Mouse (Mus musculus): Measurements from ENCODE around the gene Josd2. TPM values are rescaled to one million over a fixed set of nuclear protein-coding genes. Genes with fewer than 3 reads are reported as not detected.

The Josd2 gene
- polyA plus RNA-seq, 2 experiments = 81.5 to 167 TPM

DNA sequence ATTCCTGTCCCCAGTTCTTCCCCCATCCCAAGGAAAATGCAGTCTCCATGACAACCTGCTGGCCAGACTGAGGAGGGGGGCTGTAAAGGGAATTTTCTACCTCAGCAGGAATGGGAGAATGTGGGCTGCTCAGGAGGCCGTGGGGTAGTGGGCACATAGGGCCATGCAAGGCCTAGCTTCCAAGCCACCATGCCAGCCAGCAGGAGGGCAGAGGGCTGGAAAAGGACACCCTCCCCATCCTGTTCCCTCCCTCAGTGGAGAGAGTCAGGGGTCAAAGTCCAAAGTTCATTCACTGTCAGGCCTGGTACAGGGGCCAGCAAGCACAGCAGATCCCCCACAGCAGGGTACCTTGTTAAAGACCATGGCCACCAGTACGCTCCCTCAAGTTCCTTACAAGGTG, 2.7 kb upstream of the Josd2 start, which contains the start of gene Aspdh:
Aspdh (plus strand) TSS at position 281 of the 400 bp plus-strand sequence.
- TF ChIP-seq POLR2A (IDR thresholded peaks at IDR 0.05; ENCODE audit: borderline replicate concordance, extremely low read depth, insufficient read depth, insufficient read length) = no peak
- peaks cover 2% of the 10 kb centered on the region; the same call in 1 of the 2 replicates for H3K4me1 ChIP-seq (ENCODE audit: control insufficient read depth, insufficient read depth, low read length)
- ATAC-seq (ENCODE audit: low FRiP score, low read depth) = no peak
- no peak for DNase-seq (ENCODE audit: low spot score)
- 46% methylated on average over 2 of the region's 2 CpGs for WGBS
- H3K9me3 ChIP-seq (ENCODE audit: control insufficient read depth, low read length) = no peaks in the 10 kb centered on the region
- no peak within 1 kb of the TSS for H3K9ac ChIP-seq (ENCODE audit: low read depth, low read length, severe bottlenecking)
- no peak within 1 kb of the TSS for H3K4me3 ChIP-seq (replicated peaks; ENCODE audit: low read length)
- H3K27ac ChIP-seq (replicated peaks; ENCODE audit: low read depth, low read length) = no peak within 1 kb of the TSS
- peaks cover 39% of the 10 kb centered on the region for H3K27me3 ChIP-seq (ENCODE audit: control insufficient read depth, insufficient read depth, low read length)
- peaks cover 9% of the 10 kb centered on the region; the same call in 1 of the 2 replicates for H3K36me3 ChIP-seq (ENCODE audit: control insufficient read depth, insufficient read depth, low read length)
- no peak within 1 kb of the TSS for H3K4me2 ChIP-seq (replicated peaks; ENCODE audit: low read depth, low read length, severe bottlenecking)

GRCm38 (mm10) chr7:44466006-44466887, 1.5 kb upstream of the Josd2 start:
- Histone ChIP-seq H3K27me3 (ENCODE audit: control insufficient read depth, insufficient read depth, low read length) (peaks cover 30% of the 10 kb centered on the region), H3K4me1 (ENCODE audit: control insufficient read depth, insufficient read depth, low read length) (peaks cover 2% of the 10 kb centered on the region; the same call in 1 of the 2 replicates), H3K27ac (replicated peaks; ENCODE audit: low read depth, low read length) (no peak overlapping the region), H3K9me3 (ENCODE audit: control insufficient read depth, low read length) (no peaks in the 10 kb centered on the region), H3K9ac (ENCODE audit: low read depth, low read length, severe bottlenecking) (no peak overlapping the region), H3K4me3 (replicated peaks; ENCODE audit: low read length) (no peak overlapping the region), H3K36me3 (ENCODE audit: control insufficient read depth, insufficient read depth, low read length) (peaks cover 9% of the 10 kb centered on the region; the same call in 1 of the 2 replicates), H3K4me2 (replicated peaks; ENCODE audit: low read depth, low read length, severe bottlenecking) (no peak overlapping the region)
- no peak for DNase-seq (ENCODE audit: low spot score)
- WGBS = 81% methylated on average over 10 of the region's 10 CpGs
- no peak for ATAC-seq (ENCODE audit: low FRiP score, low read depth)
- TF ChIP-seq POLR2A (IDR thresholded peaks at IDR 0.05; ENCODE audit: borderline replicate concordance, extremely low read depth, insufficient read depth, insufficient read length) = no peak

DNA sequence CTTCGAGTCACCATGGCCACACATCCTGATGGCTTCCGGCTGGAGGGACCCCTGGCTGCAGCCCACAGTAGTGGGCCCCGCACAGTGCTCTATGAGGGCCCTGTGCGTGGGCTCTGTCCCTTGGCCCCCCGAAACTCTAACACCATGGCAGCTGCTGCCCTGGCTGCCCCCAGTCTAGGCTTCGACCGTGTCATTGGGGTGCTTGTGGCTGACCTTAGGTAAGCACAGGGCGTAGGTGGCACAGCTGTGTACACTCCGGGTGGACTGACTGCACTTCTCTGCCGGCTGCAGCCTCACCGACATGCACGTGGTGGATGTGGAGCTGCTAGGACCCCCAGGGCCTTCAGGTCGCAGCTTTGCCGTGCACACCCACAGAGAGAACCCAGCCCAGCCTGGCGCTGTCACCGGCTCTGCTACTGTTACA, 880 bp upstream of the Josd2 start:
- Histone ChIP-seq H3K27me3 (ENCODE audit: control insufficient read depth, insufficient read depth, low read length) (peaks cover 23% of the 10 kb centered on the region), H3K27ac (replicated peaks; ENCODE audit: low read depth, low read length) (no peak overlapping the region), H3K36me3 (ENCODE audit: control insufficient read depth, insufficient read depth, low read length) (peaks cover 4% of the 10 kb centered on the region; the same call in 1 of the 2 replicates), H3K9ac (ENCODE audit: low read depth, low read length, severe bottlenecking) (no peak overlapping the region), H3K4me3 (replicated peaks; ENCODE audit: low read length) (no peak overlapping the region), H3K9me3 (ENCODE audit: control insufficient read depth, low read length) (no peaks in the 10 kb centered on the region), H3K4me1 (ENCODE audit: control insufficient read depth, insufficient read depth, low read length) (peaks cover 2% of the 10 kb centered on the region; the same call in 1 of the 2 replicates), H3K4me2 (replicated peaks; ENCODE audit: low read depth, low read length, severe bottlenecking) (no peak overlapping the region)
- TF ChIP-seq POLR2A (IDR thresholded peaks at IDR 0.05; ENCODE audit: borderline replicate concordance, extremely low read depth, insufficient read depth, insufficient read length) = no peak
- DNase-seq (ENCODE audit: low spot score) (no peak), ATAC-seq (ENCODE audit: low FRiP score, low read depth) (no peak)
- 91% methylated on average over 13 of the region's 16 CpGs for WGBS

DNA sequence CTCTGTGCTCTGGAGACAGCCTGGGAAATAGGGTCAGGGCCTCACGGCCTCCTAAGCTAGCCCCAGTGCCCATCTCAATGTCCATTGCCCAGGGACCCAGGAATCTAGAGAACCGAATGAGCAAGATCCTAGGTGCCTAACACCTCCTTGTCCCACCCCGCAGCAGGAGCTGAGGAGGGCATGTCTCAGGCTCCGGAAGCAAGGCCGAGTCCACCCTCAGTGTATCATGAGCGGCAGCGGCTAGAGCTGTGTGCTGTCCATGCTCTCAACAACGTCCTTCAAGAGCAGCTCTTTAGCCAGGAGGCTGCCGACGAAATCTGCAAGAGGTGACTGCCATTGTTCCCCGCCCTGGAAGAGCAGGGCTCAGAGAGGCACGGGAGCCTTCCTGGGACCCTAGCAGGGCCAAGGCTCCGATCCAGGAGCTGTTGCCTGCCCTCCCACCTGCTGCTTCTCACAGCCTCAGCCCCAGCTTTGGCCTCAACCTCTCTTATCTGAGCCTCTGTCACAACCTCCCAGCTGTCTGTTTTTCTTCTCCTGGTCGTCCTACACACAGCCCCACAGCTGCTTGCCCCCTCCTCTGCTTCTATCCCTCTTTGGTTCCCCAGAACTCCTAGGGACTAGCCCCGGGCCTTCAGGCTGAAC, 985 bp downstream of the Josd2 start:
- no peak for TF ChIP-seq POLR2A (IDR thresholded peaks at IDR 0.05; ENCODE audit: borderline replicate concordance, extremely low read depth, insufficient read depth, insufficient read length)
- Histone ChIP-seq H3K36me3 (ENCODE audit: control insufficient read depth, insufficient read depth, low read length) (no peaks in the 10 kb centered on the region; the same call in 1 of the 2 replicates), H3K9ac (ENCODE audit: low read depth, low read length, severe bottlenecking) (peak overlapping the region; percentile 78), H3K27ac (replicated peaks; ENCODE audit: low read depth, low read length) (no peak overlapping the region), H3K27me3 (ENCODE audit: control insufficient read depth, insufficient read depth, low read length) (peaks cover 10% of the 10 kb centered on the region; the same call in 1 of the 2 replicates), H3K4me1 (ENCODE audit: control insufficient read depth, insufficient read depth, low read length) (no peaks in the 10 kb centered on the region; the same call in 1 of the 2 replicates), H3K9me3 (ENCODE audit: control insufficient read depth, low read length) (no peaks in the 10 kb centered on the region), H3K4me2 (replicated peaks; ENCODE audit: low read depth, low read length, severe bottlenecking) (peak overlapping the region; percentile 50), H3K4me3 (replicated peaks; ENCODE audit: low read length) (peak overlapping the region; percentile 71)
- ATAC-seq (ENCODE audit: low FRiP score, low read depth) (no peak), DNase-seq (ENCODE audit: low spot score) (no peak)
- 71% methylated on average over 14 of the region's 15 CpGs for WGBS
